Mouse (Mus musculus) olfactory bulb, adult 2 months (tissue): ENCODE results near the gene Polr3e. TPM values are rescaled to one million over a fixed set of nuclear protein-coding genes. Genes with fewer than 3 reads are reported as not detected.
"Not testable (repeated sequence)": the region's sequence is repeated elsewhere in the genome, so short reads cannot be mapped to it uniquely, and the experiment has no call there.

Source experiments
- H3K27ac ChIP-seq: fragments of 200-500 bp; 2 replicates; pipeline ENCODE4 v1.5.1; 2012; ENCODE audit warnings: low read depth, low read length; ENCODE audit not compliant: insufficient read depth
- H3K4me1 ChIP-seq: fragments of 200-500 bp; 2 replicates; pipeline ENCODE4 v1.6.1; 2012; ENCODE audit warnings: low read length; ENCODE audit not compliant: control insufficient read depth, insufficient read depth
- H3K4me3 ChIP-seq: fragments of 200-500 bp; 2 replicates; pipeline ENCODE4 v1.5.1; 2012; ENCODE audit warnings: mild to moderate bottlenecking, low read depth, low read length, moderate library complexity; ENCODE audit not compliant: insufficient read depth
- CTCF ChIP-seq: fragments of 200-500 bp; IDR thresholded peaks from 2 replicates; pipeline ENCODE4 v1.5.1; 2012; ENCODE audit warnings: low read depth, mild to moderate bottlenecking, low read length, moderate library complexity; ENCODE audit not compliant: insufficient read depth
- POLR2A ChIP-seq: fragments of 200-500 bp; IDR thresholded peaks from 2 replicates; pipeline ENCODE4 v1.6.1; 2012; ENCODE audit warnings: mild to moderate bottlenecking, low read depth, low read length, moderate library complexity; ENCODE audit not compliant: insufficient read depth
- WGBS: fragments of 180-500 bp; shearing (Covaris S2); methylation state at CpG from one replicate; pipeline ENCODE4 v1.1.7; 2018; 5-methylcytosine and 5-hydroxymethylcytosine counted together
- polyA plus RNA-seq: library from polyadenylated mRNA; stranded (reverse); fragments of >200 nt; gene quantifications from 2 replicates; pipeline ENCODE4 v1.2.4, GENCODE M21; 2012; ENCODE audit warnings: low replicate concordance; ENCODE audit not compliant: missing spikeins, insufficient read depth, insufficient read length

The Polr3e gene
- polyA plus RNA-seq, 1 experiment: not detected

DNA sequence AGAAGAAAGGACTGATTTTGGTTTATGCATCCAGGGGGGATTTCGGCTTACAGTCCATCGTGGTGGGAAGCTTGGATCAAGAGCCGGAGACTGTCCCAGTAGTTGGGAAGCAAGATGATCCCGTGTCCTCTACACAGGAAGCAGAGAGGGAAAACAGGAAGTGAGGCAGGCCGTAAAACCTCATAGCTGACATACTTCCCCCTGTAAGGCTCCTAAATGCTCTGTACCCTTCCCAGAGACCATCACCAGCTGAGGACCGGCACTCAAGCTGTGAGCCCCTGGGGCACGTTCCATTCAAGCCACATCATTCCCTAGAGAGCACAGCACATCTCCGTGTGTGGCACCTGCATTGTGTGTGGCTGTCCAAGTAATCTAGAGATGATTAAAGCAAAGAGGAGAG lies 15.8 kb upstream of the Polr3e start:
- no peak overlapping the region for H3K27ac ChIP-seq
- no peak for TF ChIP-seq CTCF
- no peak for TF ChIP-seq POLR2A
- WGBS: 73% methylated on average over 8 of the region's 8 CpGs
- H3K4me1 ChIP-seq: no peaks in the 10 kb centered on the region
- H3K4me3 ChIP-seq: no peak overlapping the region

DNA sequence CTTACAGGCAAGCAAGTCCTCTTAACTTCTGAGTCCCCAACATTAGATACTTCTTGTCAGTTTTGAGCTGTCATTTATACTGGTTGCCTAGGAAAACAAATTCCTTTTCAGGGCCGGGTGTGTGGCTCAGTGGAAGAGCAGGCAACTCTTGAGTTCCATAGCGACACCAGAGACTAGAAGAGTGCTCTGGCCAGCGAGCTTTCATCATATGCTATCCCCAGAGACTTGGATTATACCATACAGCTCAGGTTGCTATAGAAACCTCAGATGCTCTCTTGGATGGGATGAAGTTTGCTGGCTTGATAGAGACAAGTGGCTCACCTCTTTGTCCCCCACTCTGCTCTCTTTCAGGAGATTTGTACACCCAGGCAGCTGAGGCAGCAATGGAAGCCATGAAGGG lies 14.6 kb upstream of the Polr3e start:
- Histone ChIP-seq H3K27ac (no peak overlapping the region), H3K4me3 (no peak overlapping the region), H3K4me1 (no peaks in the 10 kb centered on the region)
- 74% methylated on average over 3 of the region's 3 CpGs for WGBS
- TF ChIP-seq POLR2A (no peak), CTCF (no peak)

DNA sequence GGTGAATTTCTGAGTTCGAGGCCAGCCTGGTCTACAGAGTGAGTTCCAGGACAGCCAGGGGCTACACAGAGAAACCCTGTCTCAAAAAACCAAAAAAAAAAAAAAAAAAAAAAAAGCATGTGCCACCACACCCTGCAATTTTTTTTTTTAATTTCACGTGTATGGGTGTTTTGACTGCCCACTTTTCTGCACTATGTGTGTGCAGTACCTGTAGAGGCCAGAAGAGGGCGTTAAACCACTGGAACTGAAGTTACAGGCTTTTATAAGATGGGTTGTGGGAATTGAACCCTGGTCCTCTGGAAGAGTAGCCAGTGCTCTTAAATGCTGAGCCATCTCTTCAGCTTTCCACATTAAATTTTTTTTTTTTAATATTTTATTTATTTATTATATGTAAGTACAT lies 7.4 kb upstream of the Polr3e start:
- not testable (repeated sequence) for H3K27ac ChIP-seq, H3K4me1 ChIP-seq, H3K4me3 ChIP-seq
- 67% methylated on average over 3 of the region's 3 CpGs for WGBS

DNA sequence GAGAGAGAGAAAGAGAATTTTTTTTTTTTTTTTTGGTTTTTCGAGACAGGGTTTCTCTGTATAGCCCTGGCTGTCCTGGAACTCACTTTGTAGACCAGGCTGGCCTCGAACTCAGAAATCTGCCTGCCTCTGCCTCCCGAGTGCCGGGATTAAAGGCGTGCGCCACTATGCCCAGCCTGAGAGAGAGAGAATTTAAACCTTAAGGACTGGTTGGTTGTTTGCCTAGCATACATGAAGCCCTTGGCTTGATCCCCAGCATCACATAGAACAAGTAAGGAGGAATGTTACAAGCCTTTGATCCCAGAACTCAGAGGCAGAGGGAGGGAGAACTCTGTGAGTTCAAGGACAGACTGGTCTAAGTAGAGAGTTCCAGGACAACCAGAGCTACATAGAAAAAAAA lies 6.3 kb upstream of the Polr3e start:
- not testable (repeated sequence) for H3K4me3 ChIP-seq, H3K27ac ChIP-seq, H3K4me1 ChIP-seq
- WGBS: 89% methylated on average over 6 of the region's 6 CpGs

DNA sequence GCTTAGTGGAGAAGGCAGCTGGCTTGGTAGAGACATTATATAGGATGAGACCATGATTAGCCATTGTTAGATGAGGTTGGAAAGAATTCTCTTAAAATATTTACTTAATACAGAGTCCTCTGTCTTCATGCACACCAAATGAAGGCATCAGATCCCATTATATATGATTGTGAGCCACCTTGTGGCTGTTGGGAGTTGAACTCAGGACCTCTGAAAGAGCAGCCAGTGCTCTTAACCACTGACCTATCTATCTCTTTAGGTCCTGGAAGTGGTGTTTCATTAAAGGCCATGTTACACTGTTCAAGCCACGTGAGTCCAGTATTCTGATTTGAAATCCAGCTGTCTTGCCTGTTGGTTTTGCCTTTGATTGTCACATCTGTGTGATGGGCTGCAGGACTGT lies 4.2 kb upstream of the Polr3e start:
- no peaks in the 10 kb centered on the region for H3K4me1 ChIP-seq
- no peak overlapping the region for H3K4me3 ChIP-seq
- TF ChIP-seq POLR2A (no peak), CTCF (no peak)
- WGBS: 82% methylated on average over 1 of the region's 1 CpGs
- no peak overlapping the region for H3K27ac ChIP-seq

DNA sequence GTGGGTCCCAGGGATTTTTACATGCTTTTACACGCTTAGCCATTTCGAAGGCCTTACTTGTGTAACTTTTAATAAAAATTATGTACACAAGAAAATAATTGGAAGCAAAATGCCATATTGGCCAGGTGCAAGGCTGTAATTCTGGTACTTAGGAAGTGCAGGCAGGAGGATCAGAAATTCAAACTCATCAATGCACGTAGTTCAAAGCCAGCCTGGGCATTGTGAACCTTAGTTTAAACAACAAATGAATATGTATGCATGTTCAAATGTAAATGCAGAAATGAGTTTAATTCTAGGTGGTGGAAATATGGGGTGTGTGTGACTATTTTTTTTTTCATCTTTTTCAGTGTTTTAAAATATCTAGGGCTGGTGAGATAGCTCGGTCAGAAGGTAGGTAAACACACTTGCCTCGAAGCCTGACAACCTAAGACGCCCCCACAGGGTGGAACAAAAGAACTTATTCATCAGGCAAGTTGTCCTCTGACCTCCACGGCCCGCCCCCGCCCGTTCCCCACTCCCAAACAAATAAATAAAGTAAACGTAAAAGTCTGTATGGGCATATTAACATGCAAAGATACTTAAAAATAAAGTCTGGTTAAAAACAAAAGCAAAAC lies 1.2 kb upstream of the Polr3e start:
- 36% methylated on average over 11 of the region's 11 CpGs for WGBS
- TF ChIP-seq POLR2A (no peak), CTCF (no peak)

DNA sequence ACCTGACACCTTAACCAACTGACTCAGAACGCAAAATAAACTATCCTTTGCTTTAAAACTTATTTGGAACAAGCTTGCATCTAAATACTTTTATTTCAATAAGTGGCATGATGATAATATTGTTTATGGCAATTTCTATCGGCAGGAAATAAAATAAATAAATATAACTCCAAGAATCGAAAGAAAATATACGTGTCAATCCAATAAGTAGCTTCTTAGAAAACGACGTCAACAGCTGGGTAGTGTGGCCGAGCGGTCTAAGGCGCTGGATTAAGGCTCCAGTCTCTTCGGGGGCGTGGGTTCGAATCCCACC lies 309 bp upstream of the Polr3e start:
- WGBS: 5% methylated on average over 12 of the region's 12 CpGs
- Histone ChIP-seq H3K27ac (no peak overlapping the region), H3K4me1 (no peaks in the 10 kb centered on the region), H3K4me3 (peak overlapping the region; percentile 25)
- no peak for TF ChIP-seq POLR2A

More for the DNA sequence above, 1.2 kb upstream of the Polr3e start:
- no peak overlapping the region for H3K4me3 ChIP-seq
- no peak overlapping the region for H3K27ac ChIP-seq
- no peaks in the 10 kb centered on the region for H3K4me1 ChIP-seq

DNA sequence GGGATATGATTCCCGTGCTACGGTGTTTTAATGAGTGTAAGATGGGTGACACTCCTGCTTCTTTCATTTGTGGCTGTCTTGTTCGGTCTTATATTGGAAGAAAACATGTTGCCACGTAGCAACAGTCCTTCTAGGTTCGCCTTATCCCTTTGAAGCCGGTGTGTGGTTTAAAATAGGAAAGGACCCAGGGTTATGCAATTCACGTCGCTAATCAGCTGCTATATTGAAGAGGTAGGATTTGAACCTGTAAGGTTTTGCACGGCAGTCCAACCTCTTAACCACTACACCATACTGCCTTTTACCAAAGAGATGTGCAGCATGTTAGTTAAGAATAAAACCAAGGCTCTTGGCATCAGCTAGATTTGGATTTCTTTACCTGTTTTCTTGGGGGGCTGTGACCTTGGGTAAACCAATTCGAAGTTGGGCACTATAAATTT lies 1.0 kb downstream of the Polr3e start:
- Histone ChIP-seq H3K27ac (no peak overlapping the region), H3K4me1 (no peaks in the 10 kb centered on the region), H3K4me3 (peak overlapping the region; percentile 94)
- TF ChIP-seq CTCF (no peak), POLR2A (no peak)
- WGBS: 4% methylated on average over 10 of the region's 10 CpGs

DNA sequence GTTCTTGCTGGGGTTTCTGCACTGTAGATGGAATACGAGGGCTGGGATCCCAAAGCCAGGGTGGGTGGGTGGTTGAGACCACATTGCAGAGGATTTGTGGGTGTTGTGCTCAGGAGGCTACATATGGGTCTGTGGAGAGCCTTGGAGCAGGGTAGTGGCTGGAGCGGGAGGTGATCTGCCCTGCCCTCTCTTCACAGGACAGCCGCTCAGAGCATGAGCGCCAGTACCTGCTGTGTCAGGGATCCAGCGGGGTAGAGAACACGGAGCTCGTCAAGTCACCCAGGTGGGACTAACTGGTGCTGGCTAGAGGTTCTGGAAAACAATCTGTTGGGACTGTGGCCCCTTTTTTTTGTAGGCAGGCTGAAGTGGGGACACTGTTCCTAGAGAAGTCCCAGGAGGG lies 15.6 kb downstream of the Polr3e start:
- Histone ChIP-seq H3K4me1 (0 out of 2 replicates have a peak, but pooled peaks cover 7% of the 10 kb centered on the region), H3K4me3 (no peak overlapping the region), H3K27ac (no peak overlapping the region)
- TF ChIP-seq CTCF (no peak), POLR2A (no peak)
- 87% methylated on average over 7 of the region's 7 CpGs for WGBS

DNA sequence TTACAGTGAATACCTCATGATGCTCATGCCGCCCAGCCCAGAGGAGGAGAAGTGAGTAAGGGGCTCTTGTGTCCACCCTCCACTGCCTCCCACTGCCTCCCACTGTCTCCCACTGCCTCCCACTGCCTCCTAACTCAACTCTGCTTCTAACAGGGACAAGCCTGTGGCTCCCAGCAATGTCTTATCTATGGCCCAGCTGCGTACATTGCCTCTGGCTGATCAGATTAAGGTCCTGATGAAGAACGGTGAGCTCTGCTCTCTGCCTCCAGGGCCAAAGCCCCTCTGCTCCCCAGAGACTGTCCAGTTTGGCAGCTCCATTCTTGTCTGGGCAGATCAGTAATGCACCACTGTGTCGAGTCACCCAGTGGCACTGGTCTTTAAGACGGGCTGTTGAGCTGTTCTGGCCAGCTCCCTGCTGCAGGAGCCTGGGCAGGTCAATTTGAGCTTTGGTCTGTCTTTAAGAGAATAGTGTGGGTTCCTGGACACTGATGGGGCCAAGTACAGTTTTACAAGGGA lies 16.2 kb downstream of the Polr3e start:
- TF ChIP-seq POLR2A: no peak
- no peak for TF ChIP-seq CTCF
- Histone ChIP-seq H3K27ac (no peak overlapping the region), H3K4me3 (no peak overlapping the region), H3K4me1 (0 out of 2 replicates have a peak, but pooled peaks cover 7% of the 10 kb centered on the region)
- 86% methylated on average over 5 of the region's 5 CpGs for WGBS
